Mouse (Mus musculus): ENCODE data around the gene Slco2a1. TPM values are rescaled to one million over a fixed set of nuclear protein-coding genes. Genes with fewer than 3 reads are reported as not detected.

Slco2a1 gene
- total and polyA plus RNA-seq, 3 experiments = 3.6 to 4.8 (median 4.7) TPM

DNA sequence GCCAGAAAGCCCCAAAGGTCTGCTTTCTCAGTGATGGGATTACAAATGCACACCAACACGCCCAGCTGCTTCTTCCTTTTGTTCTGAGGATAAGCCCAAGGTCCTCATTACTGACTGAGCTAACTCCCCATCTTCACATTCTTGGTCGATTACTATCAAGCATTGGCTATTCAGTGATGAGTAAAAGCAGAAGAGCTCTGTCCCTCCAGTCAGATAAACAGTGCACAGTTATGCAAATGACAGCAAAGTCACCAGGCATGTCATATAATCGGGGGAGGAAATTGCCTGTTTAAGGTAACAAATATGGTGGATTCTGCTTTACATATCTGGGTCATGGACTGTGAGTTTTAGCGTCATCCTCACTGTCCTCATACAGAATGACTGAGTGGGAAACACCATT lies 35.6 kb downstream of the Slco2a1 start:
- no peaks in the 10 kb centered on the region for H3K27me3 ChIP-seq (ENCODE audit: control insufficient read depth, insufficient read depth, low read length)
- no peak for DNase-seq
- TF ChIP-seq CTCF (IDR thresholded peaks at IDR 0.05) = no peak
- no peak for TF ChIP-seq EP300 (IDR thresholded peaks at IDR 0.05; ENCODE audit: insufficient read depth, low read depth, low read length)
- no peak for TF ChIP-seq POLR2A (IDR thresholded peaks at IDR 0.05; ENCODE audit: insufficient read depth, low read depth, low read length)
- 79% methylated on average over 4 of the region's 4 CpGs for WGBS
- H3K4me3 ChIP-seq = no peak overlapping the region
- no peak overlapping the region for H3K9ac ChIP-seq (ENCODE audit: low read depth, low read length)
- intact Hi-C loops (cut with DNase I) = no loop called here
- no peaks in the 10 kb centered on the region for H3K79me2 ChIP-seq (replicated peaks; ENCODE audit: control insufficient read depth, insufficient read depth, low read length)
- H3K36me3 ChIP-seq (ENCODE audit: control insufficient read depth, insufficient read depth, low read length) = no peaks in the 10 kb centered on the region
- no peaks in the 10 kb centered on the region for H3K4me1 ChIP-seq (ENCODE audit: control insufficient read depth, insufficient read depth, low read length)
- H3K27ac ChIP-seq = no peak overlapping the region

DNA sequence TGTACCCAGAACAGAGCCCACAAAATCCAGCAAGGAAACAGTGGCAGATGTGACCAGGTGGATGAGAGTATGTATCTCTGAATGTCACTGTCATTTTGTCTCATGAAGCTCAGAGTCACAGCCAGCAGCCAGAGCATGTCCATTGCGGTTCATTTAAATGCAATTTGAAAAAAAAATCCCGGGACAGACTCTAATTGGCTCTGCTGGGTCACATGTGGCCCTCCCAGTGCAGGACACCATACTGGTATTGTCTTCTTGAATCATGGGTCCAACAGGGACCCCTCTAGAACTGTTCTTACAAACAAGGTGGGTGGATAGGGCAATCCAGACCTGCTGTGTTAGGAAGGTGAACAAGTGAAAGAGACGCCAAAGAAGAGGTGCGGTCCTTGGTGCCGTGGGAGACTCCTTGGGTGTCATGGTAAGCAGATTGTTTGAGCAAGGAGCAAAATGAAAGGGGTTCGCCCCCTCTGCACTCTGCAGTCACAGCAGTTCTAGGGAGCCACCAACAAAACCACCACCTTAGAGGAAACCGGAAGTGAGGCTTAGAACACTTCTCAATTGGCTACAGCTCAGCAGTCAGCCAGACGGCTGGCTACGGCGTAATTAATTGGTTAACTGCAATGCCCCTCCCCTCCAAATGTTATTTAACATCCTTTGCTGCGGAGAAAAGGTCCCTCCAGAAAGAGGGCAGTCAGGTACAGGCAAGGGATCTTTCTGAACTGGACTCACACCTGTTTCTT lies 38.8 kb downstream of the Slco2a1 start:
- no peak overlapping the region for H3K4me3 ChIP-seq
- no peak overlapping the region for H3K9ac ChIP-seq (ENCODE audit: low read depth, low read length)
- H3K27me3 ChIP-seq (ENCODE audit: control insufficient read depth, insufficient read depth, low read length) = no peaks in the 10 kb centered on the region
- intact Hi-C loops (cut with DNase I) = no loop called here
- WGBS = 82% methylated on average over 11 of the region's 11 CpGs
- DNase-seq = no peak
- TF ChIP-seq CTCF (IDR thresholded peaks at IDR 0.05) (no peak), POLR2A (IDR thresholded peaks at IDR 0.05; ENCODE audit: insufficient read depth, low read depth, low read length) (no peak), EP300 (IDR thresholded peaks at IDR 0.05; ENCODE audit: insufficient read depth, low read depth, low read length) (no peak)
- H3K27ac ChIP-seq = no peak overlapping the region
- H3K79me2 ChIP-seq (replicated peaks; ENCODE audit: control insufficient read depth, insufficient read depth, low read length) = no peaks in the 10 kb centered on the region
- H3K36me3 ChIP-seq (ENCODE audit: control insufficient read depth, insufficient read depth, low read length) = no peaks in the 10 kb centered on the region
- no peaks in the 10 kb centered on the region for H3K4me1 ChIP-seq (ENCODE audit: control insufficient read depth, insufficient read depth, low read length)

DNA sequence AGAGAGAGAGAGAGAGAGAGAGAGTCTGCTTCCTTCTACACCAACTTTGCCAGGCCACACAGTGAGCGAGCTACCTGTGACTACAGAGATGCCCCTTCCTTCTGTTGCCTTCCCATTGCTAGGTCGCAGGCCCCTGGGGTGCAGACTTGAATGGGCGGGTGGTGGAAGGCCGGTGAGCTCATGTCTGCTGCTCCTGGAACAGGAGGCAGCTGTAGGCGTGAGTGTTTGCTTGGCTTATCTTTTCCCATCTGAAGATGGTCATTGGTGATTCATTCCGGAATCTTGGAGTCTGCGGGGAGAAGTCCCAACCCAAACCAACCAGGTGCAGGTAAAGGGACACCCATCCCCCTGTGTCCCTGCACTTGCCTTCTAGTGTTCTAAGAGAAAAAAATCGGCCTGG lies 40.5 kb downstream of the Slco2a1 start:
- Histone ChIP-seq H3K4me3 (no peak overlapping the region), H3K79me2 (replicated peaks; ENCODE audit: control insufficient read depth, insufficient read depth, low read length) (no peaks in the 10 kb centered on the region), H3K36me3 (ENCODE audit: control insufficient read depth, insufficient read depth, low read length) (no peaks in the 10 kb centered on the region), H3K4me1 (ENCODE audit: control insufficient read depth, insufficient read depth, low read length) (peaks cover 3% of the 10 kb centered on the region; the same call in 1 of the 2 replicates), H3K27me3 (ENCODE audit: control insufficient read depth, insufficient read depth, low read length) (no peaks in the 10 kb centered on the region), H3K27ac (no peak overlapping the region), H3K9ac (ENCODE audit: low read depth, low read length) (no peak overlapping the region)
- TF ChIP-seq POLR2A (IDR thresholded peaks at IDR 0.05; ENCODE audit: insufficient read depth, low read depth, low read length) = no peak
- TF ChIP-seq CTCF (IDR thresholded peaks at IDR 0.05) = no peak
- no peak for TF ChIP-seq EP300 (IDR thresholded peaks at IDR 0.05; ENCODE audit: insufficient read depth, low read depth, low read length)
- DNase-seq = no peak
- intact Hi-C loops (cut with DNase I) = no loop called here
- WGBS = 79% methylated on average over 8 of the region's 8 CpGs

DNA sequence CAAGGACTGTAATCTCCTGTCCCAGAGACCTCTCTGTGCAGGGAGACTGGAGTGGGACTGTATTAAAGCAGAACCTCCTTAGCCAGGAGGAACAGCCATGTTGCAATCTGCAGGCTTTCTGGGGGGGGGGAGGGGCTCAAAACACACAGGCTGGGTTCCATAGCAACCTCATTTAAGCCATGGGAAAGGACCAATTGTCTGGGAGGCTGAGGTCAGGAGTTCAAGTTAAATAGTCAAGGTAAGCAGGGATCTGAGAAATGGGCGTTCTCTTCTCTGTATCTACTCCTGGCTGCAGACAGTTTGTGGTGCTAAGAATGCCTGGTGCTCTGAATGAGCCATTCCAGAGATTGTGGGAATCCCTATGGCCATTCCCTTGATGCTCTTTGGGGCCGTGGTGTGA lies 41.5 kb downstream of the Slco2a1 start:
- H3K79me2 ChIP-seq (replicated peaks; ENCODE audit: control insufficient read depth, insufficient read depth, low read length) = no peaks in the 10 kb centered on the region
- no peak overlapping the region for H3K9ac ChIP-seq (ENCODE audit: low read depth, low read length)
- no peak for DNase-seq
- H3K4me1 ChIP-seq (ENCODE audit: control insufficient read depth, insufficient read depth, low read length) = peaks cover 3% of the 10 kb centered on the region; the same call in 1 of the 2 replicates
- intact Hi-C loops (cut with DNase I) = no loop called here
- TF ChIP-seq CTCF (IDR thresholded peaks at IDR 0.05) (no peak), EP300 (IDR thresholded peaks at IDR 0.05; ENCODE audit: insufficient read depth, low read depth, low read length) (no peak), POLR2A (IDR thresholded peaks at IDR 0.05; ENCODE audit: insufficient read depth, low read depth, low read length) (no peak)
- H3K4me3 ChIP-seq = no peak overlapping the region
- H3K27me3 ChIP-seq (ENCODE audit: control insufficient read depth, insufficient read depth, low read length) = no peaks in the 10 kb centered on the region
- WGBS = 88% methylated on average over 2 of the region's 2 CpGs
- H3K27ac ChIP-seq = no peak overlapping the region
- H3K36me3 ChIP-seq (ENCODE audit: control insufficient read depth, insufficient read depth, low read length) = no peaks in the 10 kb centered on the region

DNA sequence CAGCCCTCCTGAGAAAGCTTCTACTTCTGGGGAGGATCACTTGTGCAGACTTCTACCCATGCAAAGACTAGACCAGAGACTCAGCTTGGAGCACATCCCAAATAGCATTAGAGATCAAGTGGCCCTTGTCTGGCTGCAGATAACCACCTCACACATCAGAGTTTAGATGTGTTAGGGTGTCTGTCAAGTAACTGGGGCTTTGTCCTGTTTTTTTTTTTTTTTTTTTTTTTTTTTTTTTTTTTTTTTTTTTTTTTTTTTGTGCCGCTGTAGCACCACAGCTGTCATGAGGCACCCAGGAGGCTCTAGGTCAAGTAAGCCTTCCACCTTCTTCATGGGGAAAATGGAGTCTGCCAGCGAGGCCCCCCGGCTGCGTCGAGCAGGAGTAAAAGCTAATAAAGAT lies 42.7 kb downstream of the Slco2a1 start:
- no peak for TF ChIP-seq EP300 (IDR thresholded peaks at IDR 0.05; ENCODE audit: insufficient read depth, low read depth, low read length)
- H3K27me3 ChIP-seq (ENCODE audit: control insufficient read depth, insufficient read depth, low read length) = no peaks in the 10 kb centered on the region
- 39% methylated on average over 5 of the region's 5 CpGs for WGBS
- intact Hi-C loops (cut with DNase I) = no loop called here
- H3K4me1 ChIP-seq (ENCODE audit: control insufficient read depth, insufficient read depth, low read length) = peaks cover 3% of the 10 kb centered on the region; the same call in 1 of the 2 replicates
- H3K36me3 ChIP-seq (ENCODE audit: control insufficient read depth, insufficient read depth, low read length) = no peaks in the 10 kb centered on the region
- no peak overlapping the region for H3K4me3 ChIP-seq
- H3K9ac ChIP-seq (ENCODE audit: low read depth, low read length) = no peak overlapping the region
- H3K27ac ChIP-seq = no peak overlapping the region
- H3K79me2 ChIP-seq (replicated peaks; ENCODE audit: control insufficient read depth, insufficient read depth, low read length) = no peaks in the 10 kb centered on the region
- no peak for DNase-seq

DNA sequence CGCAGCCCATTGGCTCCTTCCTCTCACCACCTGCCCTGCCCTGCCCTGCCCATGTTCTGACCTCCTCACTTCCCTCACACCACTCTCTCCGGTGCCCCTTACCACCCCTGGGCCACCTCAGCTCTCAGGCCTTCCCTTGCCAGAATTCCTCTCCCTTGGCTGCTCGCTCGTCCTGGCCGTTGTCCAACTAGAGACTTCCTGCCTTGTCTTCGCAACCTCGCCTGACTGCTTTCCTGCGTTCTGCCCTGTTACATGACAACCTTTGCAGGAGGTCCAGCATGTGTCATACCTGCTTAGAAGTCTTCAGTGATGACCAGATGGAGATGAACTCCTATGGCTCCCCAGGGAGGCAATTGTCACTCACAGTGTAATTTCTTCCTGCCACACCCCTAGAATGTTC lies 43.7 kb downstream of the Slco2a1 start:
- DNase-seq = peak; percentile 48 to 52
- H3K27ac ChIP-seq = no peak overlapping the region
- no peak overlapping the region for H3K4me3 ChIP-seq
- 13% methylated on average over 8 of the region's 8 CpGs for WGBS
- no peak for TF ChIP-seq POLR2A (IDR thresholded peaks at IDR 0.05; ENCODE audit: insufficient read depth, low read depth, low read length)
- TF ChIP-seq EP300 (IDR thresholded peaks at IDR 0.05; ENCODE audit: insufficient read depth, low read depth, low read length) = no peak
- no peak for TF ChIP-seq CTCF (IDR thresholded peaks at IDR 0.05)
- H3K27me3 ChIP-seq (ENCODE audit: control insufficient read depth, insufficient read depth, low read length) = no peaks in the 10 kb centered on the region
- H3K4me1 ChIP-seq (ENCODE audit: control insufficient read depth, insufficient read depth, low read length) = peaks cover 3% of the 10 kb centered on the region; the same call in 1 of the 2 replicates
- no peaks in the 10 kb centered on the region for H3K79me2 ChIP-seq (replicated peaks; ENCODE audit: control insufficient read depth, insufficient read depth, low read length)
- no peak overlapping the region for H3K9ac ChIP-seq (ENCODE audit: low read depth, low read length)
- intact Hi-C loops (cut with DNase I) = no loop called here
- H3K36me3 ChIP-seq (ENCODE audit: control insufficient read depth, insufficient read depth, low read length) = no peaks in the 10 kb centered on the region

Measured in heart, adult 2 months (tissue).